Mouse (Mus musculus): ENCODE results near the gene Prmt8. TPM values are rescaled to one million over a fixed set of nuclear protein-coding genes. Genes with fewer than 3 reads are reported as not detected.

Gene Prmt8
- total RNA-seq, 2 experiments from 2014 or later: 0.09 to 0.12 TPM

GRCm38 (mm10) chr6:127661717-127662292 is 107.5 kb downstream of the Prmt8 start:
- no peak for DNase-seq

- no peak for DNase-seq
These were observed 109.3 kb downstream of the Prmt8 start for GRCm38 (mm10) chr6:127659966-127660365.

DNA sequence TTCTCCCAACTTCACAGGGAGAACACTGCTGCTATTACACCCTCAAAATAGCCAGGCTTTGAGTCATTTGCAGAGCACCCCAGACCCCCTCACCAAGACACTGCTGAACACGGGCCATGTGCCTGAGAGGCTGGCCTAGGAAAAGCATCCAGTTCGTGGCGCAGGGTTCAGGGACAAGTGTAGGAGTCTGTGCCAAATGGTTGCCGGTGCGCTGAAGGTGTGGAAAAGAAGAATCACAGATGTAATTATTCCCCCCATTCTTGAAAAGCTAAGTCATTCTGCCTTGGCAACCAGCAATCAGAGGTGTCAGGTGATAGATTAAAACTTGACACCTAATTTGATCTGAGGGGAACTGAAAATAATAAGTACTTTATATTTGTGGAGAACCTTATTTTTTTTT is 109.8 kb downstream of the Prmt8 start:
- DNase-seq: no peak

- no peak for DNase-seq
These were observed 112.1 kb downstream of the Prmt8 start for GRCm38 (mm10) chr6:127657152-127657551.

DNA sequence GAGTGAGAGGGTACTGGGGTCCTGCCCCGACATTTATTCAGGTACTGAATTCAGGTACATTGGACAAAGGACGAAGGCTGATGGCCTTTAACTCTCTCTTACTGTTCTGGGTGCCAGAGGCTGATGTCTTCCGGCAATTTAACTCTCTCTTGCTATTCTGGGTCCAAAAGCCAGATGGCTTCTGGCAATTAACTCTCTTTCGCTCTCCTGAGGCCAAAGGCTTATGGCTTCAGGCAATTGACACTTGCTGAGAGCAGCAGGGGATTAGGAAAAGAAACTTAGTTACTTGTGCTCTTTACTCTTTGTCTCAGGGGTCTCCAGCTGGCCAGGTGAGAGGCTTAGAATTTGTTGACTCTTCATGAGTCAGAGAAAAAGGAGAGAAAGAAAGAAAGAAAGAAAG is 113.3 kb downstream of the Prmt8 start:
- no peak for DNase-seq

DNA sequence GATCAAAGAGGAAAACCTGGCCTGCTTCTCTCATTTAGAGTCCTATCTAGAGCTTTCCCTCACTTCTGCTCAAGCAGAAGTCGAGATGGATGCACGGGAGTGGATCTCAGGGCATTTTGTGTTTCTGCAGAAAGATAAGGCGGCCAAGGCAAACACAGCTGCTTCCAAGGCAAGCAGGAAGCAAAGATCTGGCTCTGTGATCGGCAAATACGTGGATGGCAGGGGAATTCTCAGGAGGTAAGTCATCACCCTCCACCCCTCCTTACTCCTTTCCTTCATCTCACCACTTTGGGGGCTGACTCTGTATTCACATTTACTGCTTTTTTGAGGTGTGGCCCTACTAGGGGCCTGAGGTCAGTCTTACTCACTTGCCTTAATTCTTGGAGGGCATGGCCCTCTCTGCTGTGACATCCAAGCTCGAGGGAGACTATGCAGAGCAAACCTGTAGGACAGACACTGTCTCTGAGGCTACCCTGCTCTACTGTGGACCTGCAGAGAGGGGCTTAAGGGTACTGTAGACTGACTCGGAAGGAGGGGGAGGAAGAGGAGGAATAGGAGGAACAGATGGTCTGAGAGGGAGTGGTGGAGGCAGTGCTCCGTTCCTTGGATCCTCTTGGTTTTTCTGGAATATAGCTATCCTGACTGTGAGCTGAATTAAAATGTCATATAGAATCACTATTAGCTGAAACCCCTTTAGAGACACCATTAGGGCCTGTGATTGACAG is 128.0 kb downstream of the Prmt8 start:
- no peak for DNase-seq

Small RNA genes within 50 kb of the gene (microRNA-seq; reads per million reads assigned to microRNA genes)
- gene Mir7233: 0 reads per million in 2 experiments

Other genes starting within 250 kb of the Prmt8 start
- gene Cracr2a, start 208.1 kb downstream of the Prmt8 start, total RNA-seq (2021): 1 to 10 TPM; 1.8 to 3.0 TPM
- gene Tspan11, start 118.1 kb upstream of the Prmt8 start, total RNA-seq (2021): 1 to 10 TPM; 2.3 to 3.9 TPM